Mouse (Mus musculus): Measurements from ENCODE around the gene Spef1. TPM values are rescaled to one million over a fixed set of nuclear protein-coding genes. Genes with fewer than 3 reads are reported as not detected.

The Spef1 gene
- total RNA-seq, 1 experiment from 2014 or later, result 5.0 TPM

- peak; percentile 72 for DNase-seq
Measured at GRCm38 (mm10) chr2:131142592-131142991, 44.5 kb downstream of the Spef1 start.

- no peak for DNase-seq
Measured at GRCm38 (mm10) chr2:131141336-131141986, 45.6 kb downstream of the Spef1 start.

- no peak for DNase-seq
Measured at GRCm38 (mm10) chr2:131140533-131140905, 46.6 kb downstream of the Spef1 start.

- DNase-seq, result no peak
Measured at GRCm38 (mm10) chr2:131139886-131140532, 47.1 kb downstream of the Spef1 start.

GRCm38 (mm10) chr2:131139287-131139686 is 47.8 kb downstream of the Spef1 start:
- DNase-seq, result no peak

- no peak for DNase-seq
Measured at GRCm38 (mm10) chr2:131138760-131139159, 48.3 kb downstream of the Spef1 start.

GRCm38 (mm10) chr2:131138296-131138695 is 48.8 kb downstream of the Spef1 start:
- no peak for DNase-seq

- no peak for DNase-seq
Measured at GRCm38 (mm10) chr2:131135521-131136139, 51.5 kb downstream of the Spef1 start.

GRCm38 (mm10) chr2:131134826-131135400 is 52.2 kb downstream of the Spef1 start:
- no peak for DNase-seq

- DNase-seq, result no peak
Measured at GRCm38 (mm10) chr2:131134381-131134780, 52.7 kb downstream of the Spef1 start.

- DNase-seq, result no peak
Measured at GRCm38 (mm10) chr2:131132930-131133547, 54.0 kb downstream of the Spef1 start, which contains the start of gene Gm11037. Gene Gm11037, plus strand, starts transcription at chr2:131133497.

- no peak for DNase-seq
Measured at GRCm38 (mm10) chr2:131132111-131132888, 54.8 kb downstream of the Spef1 start.

GRCm38 (mm10) chr2:131130849-131131248 is 56.2 kb downstream of the Spef1 start:
- no peak for DNase-seq

GRCm38 (mm10) chr2:131129836-131130235 is 57.2 kb downstream of the Spef1 start:
- no peak for DNase-seq

- DNase-seq, result no peak
Measured at GRCm38 (mm10) chr2:131128636-131129157, 58.4 kb downstream of the Spef1 start.

- no peak for DNase-seq
Measured at GRCm38 (mm10) chr2:131128211-131128610, 58.9 kb downstream of the Spef1 start.

GRCm38 (mm10) chr2:131127161-131127730 is 59.8 kb downstream of the Spef1 start, which contains the start of gene Hspa12b:
Gene Hspa12b, plus strand, starts transcription at chr2:131127280.
- peak; percentile 58 for DNase-seq

GRCm38 (mm10) chr2:131125964-131126815 is 60.9 kb downstream of the Spef1 start:
- no peak for DNase-seq

GRCm38 (mm10) chr2:131125157-131125963 is 61.7 kb downstream of the Spef1 start:
- no peak for DNase-seq
